In the genomic region with DNA sequence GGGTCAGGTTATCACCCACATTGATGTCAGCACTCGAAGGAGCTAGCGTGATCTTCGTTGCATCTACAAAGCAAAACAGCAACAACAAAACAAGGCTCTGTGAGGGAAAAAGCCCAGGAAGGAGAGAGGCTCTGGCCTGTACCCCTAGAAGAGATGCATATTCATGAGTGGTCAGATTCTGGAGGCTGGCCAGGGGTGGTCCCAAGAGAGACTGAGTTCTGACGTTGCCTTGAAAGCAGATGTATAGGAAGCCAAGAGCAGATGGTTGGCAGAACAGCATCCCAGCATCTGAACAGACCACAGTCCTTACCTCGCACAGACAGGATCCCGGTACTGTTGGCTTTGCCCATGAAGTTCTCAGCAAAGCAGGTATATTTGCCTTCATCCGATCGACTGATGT, we compare ENCODE assay signal across 25 mouse cellular contexts. TPM values are rescaled to one million over a fixed set of nuclear protein-coding genes. Genes with fewer than 3 reads are reported as not detected.
DNase-seq lines count a peak whose midpoint lies in the region; ATAC-seq and TF ChIP-seq lines count a peak whose summit lies in the region.
"Had no signal": no experiment of that assay in that cellular context is flagged by ENCODE, and none has a peak within 500 bp of the region (broad histone marks: within the 10 kb centered on the region; RNA-seq: fewer than 3 reads in every experiment).

No protein-coding gene starts in this region.

- H3K9ac ChIP-seq in midbrain, embryonic 12.5 days (replicated peaks): no peak overlapping the region
- H3K9ac ChIP-seq in midbrain, embryonic 16.5 days (ENCODE audit: low read depth, low read length): no peak overlapping the region
- no peak overlapping the region for H3K9ac ChIP-seq in hindbrain, postnatal 0 days (replicated peaks; ENCODE audit: low read length)
- H3K9ac ChIP-seq: forebrain, postnatal 0 days; heart, embryonic 13.5 days; limb, embryonic 12.5 days; liver, embryonic 12.5 days; neural tube, embryonic 15.5 days had no signal

- intact Hi-C loops in gastrocnemius, adult 2 months (cut with DNase I): no loop called here
- intact Hi-C loops in gastrocnemius, postnatal 36 days (cut with DNase I): no loop called here

- H3K9me3 ChIP-seq in midbrain, embryonic 12.5 days: no peaks in the 10 kb centered on the region
- no peaks in the 10 kb centered on the region for H3K9me3 ChIP-seq in midbrain, embryonic 16.5 days (replicated peaks; ENCODE audit: control insufficient read depth, low read length, poor library complexity, severe bottlenecking)
- no peaks in the 10 kb centered on the region for H3K9me3 ChIP-seq in hindbrain, postnatal 0 days (ENCODE audit: low read length)
- H3K9me3 ChIP-seq: heart, embryonic 13.5 days; limb, embryonic 12.5 days; liver, embryonic 12.5 days; neural tube, embryonic 15.5 days had no signal

- WGBS in midbrain, embryonic 12.5 days: 83% methylated on average over 8 of the region's 8 CpGs
- 79% methylated on average over 8 of the region's 8 CpGs for WGBS in midbrain, embryonic 16.5 days
- WGBS in hindbrain, postnatal 0 days: 62% methylated on average over 8 of the region's 8 CpGs

- no peak for ATAC-seq in midbrain, embryonic 12.5 days (ENCODE audit: low FRiP score, low read depth)
- ATAC-seq in midbrain, embryonic 16.5 days: no peak
- no peak for ATAC-seq in hindbrain, postnatal 0 days
- ATAC-seq: forebrain, postnatal 0 days; intestine, postnatal 0 days; liver, embryonic 12.5 days had no signal

- H3K27ac ChIP-seq in gastrocnemius, adult 2 months: no peak overlapping the region
- H3K27ac ChIP-seq in midbrain, embryonic 12.5 days (replicated peaks): 0 out of 2 replicates have a peak overlapping the region, but pooled peaks have one; percentile 35
- H3K27ac ChIP-seq in midbrain, embryonic 16.5 days (ENCODE audit: low read length): no peak overlapping the region
- no peak overlapping the region for H3K27ac ChIP-seq in hindbrain, postnatal 0 days
- H3K27ac ChIP-seq: heart, adult 2 months; heart, embryonic 13.5 days; layer of hippocampus, adult 2 months; limb, embryonic 12.5 days; liver, embryonic 12.5 days; neural tube, embryonic 15.5 days had no signal

- no peak overlapping the region for H3K4me2 ChIP-seq in midbrain, embryonic 12.5 days (replicated peaks)
- no peak overlapping the region for H3K4me2 ChIP-seq in midbrain, embryonic 16.5 days (ENCODE audit: low read length)
- H3K4me2 ChIP-seq in hindbrain, postnatal 0 days (ENCODE audit: low read depth, low read length): no peak overlapping the region
- H3K4me2 ChIP-seq: heart, embryonic 13.5 days; limb, embryonic 12.5 days; liver, embryonic 12.5 days; neural tube, embryonic 15.5 days had no signal

- no peak overlapping the region for H3K4me3 ChIP-seq in gastrocnemius, adult 2 months
- no peak overlapping the region for H3K4me3 ChIP-seq in midbrain, embryonic 12.5 days
- no peak overlapping the region for H3K4me3 ChIP-seq in midbrain, embryonic 16.5 days (ENCODE audit: low read depth, low read length)
- no peak overlapping the region for H3K4me3 ChIP-seq in hindbrain, postnatal 0 days (ENCODE audit: low read length)
- H3K4me3 ChIP-seq: heart, adult 2 months; heart, embryonic 13.5 days; layer of hippocampus, adult 2 months; limb, embryonic 12.5 days; liver, embryonic 12.5 days; neural tube, embryonic 15.5 days had no signal

- peaks cover 7% of the 10 kb centered on the region; the same call in 1 of the 2 replicates for H3K27me3 ChIP-seq in midbrain, embryonic 12.5 days
- no peaks in the 10 kb centered on the region for H3K27me3 ChIP-seq in midbrain, embryonic 16.5 days (ENCODE audit: control insufficient read depth, insufficient read depth, low read depth, low read length)
- H3K27me3 ChIP-seq in hindbrain, postnatal 0 days (ENCODE audit: insufficient read depth, low read length): no peaks in the 10 kb centered on the region
- H3K27me3 ChIP-seq: neural tube, embryonic 15.5 days had no signal

- peaks cover 25% of the 10 kb centered on the region for H3K4me1 ChIP-seq in midbrain, embryonic 12.5 days
- peaks cover 9% of the 10 kb centered on the region for H3K4me1 ChIP-seq in midbrain, embryonic 16.5 days (ENCODE audit: control insufficient read depth, insufficient read depth, low read length)
- H3K4me1 ChIP-seq in hindbrain, postnatal 0 days (ENCODE audit: insufficient read depth, low read length): no peaks in the 10 kb centered on the region
- H3K4me1 ChIP-seq: heart, embryonic 13.5 days had no signal

- peak; percentile 41 for DNase-seq in cerebellum, adult 9-11 months
- DNase-seq in cerebellum, adult 18-20 months: no peak
- DNase-seq in gastrocnemius, adult 2 months: peak; percentile 14
- DNase-seq in gastrocnemius, postnatal 36 days: no peak
- peak; percentile 58 for DNase-seq in hindbrain, postnatal 0 days (ENCODE audit: low spot score)
- DNase-seq: adrenal gland, postnatal 25 days; forebrain, postnatal 0 days; gastrocnemius, postnatal 25 days; heart, adult 2 months; heart, postnatal 14 days; kidney, postnatal 25 days; lung, adult 18-20 months; lung, postnatal 10 days; right cerebral cortex, adult 18-20 months; right cerebral cortex, postnatal 4 days; thymus, adult 18-20 months; thymus, postnatal 36 days had no signal

- no peak for TF ChIP-seq CTCF in gastrocnemius, adult 2 months (IDR thresholded peaks at IDR 0.05)
- TF ChIP-seq CTCF in hindbrain, postnatal 0 days (IDR thresholded peaks at IDR 0.05; ENCODE audit: low read depth): no peak

- peaks cover 31% of the 10 kb centered on the region for H3K36me3 ChIP-seq in midbrain, embryonic 12.5 days
- H3K36me3 ChIP-seq in midbrain, embryonic 16.5 days (ENCODE audit: control insufficient read depth, insufficient read depth, low read length): peaks cover 16% of the 10 kb centered on the region
- H3K36me3 ChIP-seq in hindbrain, postnatal 0 days (ENCODE audit: insufficient read depth, low read length): peaks cover 9% of the 10 kb centered on the region
- H3K36me3 ChIP-seq: heart, embryonic 13.5 days; limb, embryonic 12.5 days; liver, embryonic 12.5 days had no signal

RNA-seq across cellular contexts. Expression of a gene that starts 17.0 kb away (rescaled TPM):
- total RNA-seq in gastrocnemius, adult 2 months (2021): 1 to 10 TPM; 1.3 to 1.7 TPM
- total RNA-seq in gastrocnemius, postnatal 36 days (2021): 1 to 10 TPM in 1 of 2 experiments, under 1 TPM in 1; 0.82 to 1.3 TPM
- polyA plus RNA-seq in midbrain, embryonic 12.5 days (2016; fragmentation: Nextera tagmentation; extraction: Ambion mirVana): 1.4 and 1.7 TPM in 2 replicates
- polyA plus RNA-seq in midbrain, embryonic 16.5 days (2015; fragmentation: Nextera tagmentation; extraction: Ambion mirVana): 0.81 and 1.3 TPM in 2 replicates
- total RNA-seq in hindbrain, postnatal 0 days (2014; rRNA removed): 2.8 and 3.0 TPM in 2 replicates
- polyA plus RNA-seq in hindbrain, postnatal 0 days (2015; fragmentation: Nextera tagmentation; extraction: Ambion mirVana): 0.74 and 0.78 TPM in 2 replicates

RNA-seq across cellular contexts. Expression of a gene that starts 20.0 kb away (rescaled TPM):
- total RNA-seq in gastrocnemius, adult 2 months (2021): under 1 TPM in 1 of 2 experiments, not detected in 1; 0.08 TPM
- total RNA-seq in gastrocnemius, postnatal 36 days (2021): not detected
- 109 and 112 TPM in 2 replicates for polyA plus RNA-seq in midbrain, embryonic 12.5 days (2016; fragmentation: Nextera tagmentation; extraction: Ambion mirVana)
- 28.2 and 34.6 TPM in 2 replicates for polyA plus RNA-seq in midbrain, embryonic 16.5 days (2015; fragmentation: Nextera tagmentation; extraction: Ambion mirVana)
- total RNA-seq in hindbrain, postnatal 0 days (2014; rRNA removed): 67.6 and 84.0 TPM in 2 replicates
- 17.7 and 19.2 TPM in 2 replicates for polyA plus RNA-seq in hindbrain, postnatal 0 days (2015; fragmentation: Nextera tagmentation; extraction: Ambion mirVana)
- total RNA-seq: adrenal gland, postnatal 25 days had no signal

RNA-seq across cellular contexts. Expression of a gene that starts 45.9 kb away (rescaled TPM):
- 10 to 100 TPM; 18.4 to 23.5 TPM for total RNA-seq in gastrocnemius, adult 2 months (2021)
- total RNA-seq in gastrocnemius, postnatal 36 days (2021): 10 to 100 TPM; 14.2 to 20.0 TPM
- polyA plus RNA-seq in midbrain, embryonic 12.5 days (2016; fragmentation: Nextera tagmentation; extraction: Ambion mirVana): 61.4 and 62.0 TPM in 2 replicates
- 44.8 and 49.6 TPM in 2 replicates for polyA plus RNA-seq in midbrain, embryonic 16.5 days (2015; fragmentation: Nextera tagmentation; extraction: Ambion mirVana)
- total RNA-seq in hindbrain, postnatal 0 days (2014; rRNA removed): 22.4 and 27.7 TPM in 2 replicates
- polyA plus RNA-seq in hindbrain, postnatal 0 days (2015; fragmentation: Nextera tagmentation; extraction: Ambion mirVana): 23.8 and 24.2 TPM in 2 replicates

Comparison
In these comparisons a context has a peak if more than half of its experiments do, and no peak if none do; other contexts are left out.
1. DNase-seq: peak in cerebellum, adult 9-11 months (single experiment), gastrocnemius, adult 2 months (single experiment) and hindbrain, postnatal 0 days (single experiment); none in cerebellum, adult 18-20 months (0 of 2) and gastrocnemius, postnatal 36 days (0 of 2).
2. RNA of a gene that starts 20.0 kb away (total RNA-seq): 67.6 to 84.0 TPM in hindbrain, postnatal 0 days; 0.08 TPM in gastrocnemius, adult 2 months and not detected in gastrocnemius, postnatal 36 days; every median in the first group is over 10 times any median in the second.